Mouse (Mus musculus) liver, embryonic 15.5 days (tissue): ENCODE measurements at regions not wholly inside any gene's neighbourhood (a gene's known extent, or its start where the extent isn't known, plus 50 kb on each side); places are given as distances from the start of the nearest gene placed in this dataset.

Experiments
- ATAC-seq: fragments of 200-750 bp; cut with Nextera tagmentation; 2 replicates; pipeline ENCODE4 v1.8.0; 2017; ENCODE audit warnings: moderate number of reproducible peaks, mild to moderate bottlenecking, moderate library complexity; ENCODE audit not compliant: insufficient read depth
- H3K27ac ChIP-seq: fragments of 300-500 bp; sonication (generic); replicated peaks from 2 replicates; pipeline ENCODE4 v1.5.1; 2015; ENCODE audit warnings: mild to moderate bottlenecking, inconsistent platforms
- H3K27me3 ChIP-seq: fragments of 300-500 bp; sonication (generic); 2 replicates; pipeline ENCODE4 v1.6.1; 2015; ENCODE audit warnings: mild to moderate bottlenecking, inconsistent platforms
- H3K36me3 ChIP-seq: fragments of 300-500 bp; sonication (generic); replicated peaks from 2 replicates; pipeline ENCODE4 v1.6.1; 2015; ENCODE audit warnings: moderate library complexity, mild to moderate bottlenecking, inconsistent platforms
- H3K4me1 ChIP-seq: fragments of 300-500 bp; sonication (generic); replicated peaks from 2 replicates; pipeline ENCODE4 v1.6.1; 2015; ENCODE audit warnings: inconsistent platforms
- H3K4me2 ChIP-seq: fragments of 300-500 bp; sonication (generic); 2 replicates; pipeline ENCODE4 v1.6.1; 2015; ENCODE audit warnings: moderate library complexity, mild to moderate bottlenecking, inconsistent platforms
- H3K4me3 ChIP-seq: fragments of 300-500 bp; sonication (generic); replicated peaks from 2 replicates; pipeline ENCODE4 v1.5.1; 2015; ENCODE audit warnings: mild to moderate bottlenecking, inconsistent platforms
- H3K9ac ChIP-seq: fragments of 300-500 bp; sonication (generic); 2 replicates; pipeline ENCODE4 v1.6.1; 2015; ENCODE audit warnings: moderate library complexity, mild to moderate bottlenecking, inconsistent platforms
- H3K9me3 ChIP-seq: fragments of 300-500 bp; sonication (generic); replicated peaks from 2 replicates; pipeline ENCODE4 v1.6.1; 2016; ENCODE audit warnings: inconsistent platforms
- WGBS: fragments of 180-500 bp; shearing (Covaris S2); methylation state at CpG from one replicate; pipeline ENCODE4 v1.1.7; 2015; ENCODE audit warnings: mixed read lengths; ENCODE audit not compliant: insufficient replicate concordance; 5-methylcytosine and 5-hydroxymethylcytosine counted together

- WGBS = 12% methylated on average over 5 of the region's 5 CpGs
- Histone ChIP-seq H3K9ac (no peak overlapping the region), H3K27ac (no peak overlapping the region), H3K4me1 (peaks cover 2% of the 10 kb centered on the region; the same call in 1 of the 2 replicates), H3K4me2 (no peak overlapping the region), H3K27me3 (no peaks in the 10 kb centered on the region), H3K36me3 (no peaks in the 10 kb centered on the region), H3K9me3 (no peaks in the 10 kb centered on the region), H3K4me3 (no peak overlapping the region)
- ATAC-seq = no peak
These were observed 52.4 kb upstream of the Kcne2 start for GRCm38 (mm10) chr16:92239812-92240211.

DNA sequence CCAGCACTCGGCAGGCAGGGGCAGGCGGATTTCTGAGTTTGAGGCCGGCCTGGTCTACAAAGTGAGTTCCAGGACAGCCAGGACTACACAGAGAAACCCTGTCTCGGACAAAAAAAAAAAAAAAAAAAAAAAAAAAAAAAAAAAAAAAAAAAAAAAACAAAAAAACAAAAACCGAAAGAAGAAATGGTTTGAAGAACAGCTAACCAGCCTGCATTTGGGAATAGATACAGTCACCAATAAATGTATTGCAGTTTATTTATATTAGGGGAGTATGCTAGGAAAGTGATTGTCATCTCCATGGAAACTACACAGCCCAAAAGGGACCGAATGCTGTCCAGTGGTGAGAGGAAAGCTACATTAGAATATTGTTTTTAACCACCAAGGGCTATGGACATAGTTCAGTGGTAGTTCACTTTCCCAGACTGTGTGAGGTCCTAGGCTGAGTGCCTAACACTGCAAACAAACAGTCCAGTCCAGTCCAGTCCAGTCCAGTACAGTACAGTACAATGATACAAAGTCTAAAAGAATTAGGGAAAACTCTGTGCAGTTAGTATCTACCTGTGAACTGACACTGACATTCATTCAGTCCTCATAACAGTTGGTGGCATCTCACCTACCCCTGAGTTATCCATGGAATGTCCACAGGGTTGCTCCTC, 50.1 kb upstream of the Kcne2 start:
- Histone ChIP-seq H3K27ac (no peak overlapping the region), H3K27me3 (no peaks in the 10 kb centered on the region), H3K4me3 (no peak overlapping the region), H3K4me2 (no peak overlapping the region), H3K9ac (no peak overlapping the region), H3K4me1 (no peaks in the 10 kb centered on the region), H3K9me3 (no peaks in the 10 kb centered on the region), H3K36me3 (no peaks in the 10 kb centered on the region)
- ATAC-seq = peak; percentile 57; the same call in 1 of the 2 replicates
- 62% methylated on average over 6 of the region's 6 CpGs for WGBS
